Mouse (Mus musculus) liver, embryonic 14.5 days (tissue): ENCODE measurements around the gene Gsta2.

Source experiments
- CTCF ChIP-seq: IDR thresholded peaks from 2 replicates; pipeline ENCODE4 v1.5.1; 2016; ENCODE audit warnings: antibody characterized with exemption, low read depth, control low read depth
- EP300 ChIP-seq: IDR thresholded peaks from 2 replicates; pipeline ENCODE4 v1.6.1; 2016; ENCODE audit warnings: antibody characterized with exemption, low read depth

DNA sequence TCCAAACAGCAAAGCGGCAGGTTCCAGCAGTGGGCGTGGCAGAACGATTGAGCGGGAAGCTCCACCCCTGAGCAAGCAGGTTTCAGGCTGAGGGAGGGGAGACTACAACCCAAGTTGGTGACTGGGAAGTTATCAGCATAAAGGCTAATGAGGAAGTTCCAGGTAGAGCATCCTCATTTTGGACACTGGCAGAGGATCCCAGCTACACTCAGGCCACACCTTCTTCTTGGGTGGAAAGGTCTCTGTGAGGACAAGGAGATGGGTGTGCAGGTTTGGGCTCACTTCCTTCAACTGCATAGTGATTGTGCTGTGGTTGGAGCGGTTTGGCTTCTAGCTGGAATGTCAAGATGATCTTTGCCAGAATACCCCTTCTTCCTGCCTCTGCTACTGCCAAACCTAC, 34.4 kb upstream of the Gsta2 start:
- TF ChIP-seq CTCF (no peak), EP300 (no peak)
